Mouse (Mus musculus) frontal cortex, postnatal 36 days (tissue): Measurements from ENCODE around the gene Gipc2.
A peak's percentile ranks its signal among the peaks of the same experiment; 100 is the strongest.

Experiments used
- DNase-seq, 2 experiments: peaks; one replicate each; pipeline ENCODE4 v3.0.0; 2022; ENCODE audit warnings: low spot score in 2 of 2

Gipc2 gene

GRCm38 (mm10) chr3:152190679-152191477 lies 24.8 kb upstream of the Gipc2 start:
- DNase-seq: no peak

- no peak for DNase-seq
Observed at GRCm38 (mm10) chr3:152189306-152189705, 23.3 kb upstream of the Gipc2 start.

DNA sequence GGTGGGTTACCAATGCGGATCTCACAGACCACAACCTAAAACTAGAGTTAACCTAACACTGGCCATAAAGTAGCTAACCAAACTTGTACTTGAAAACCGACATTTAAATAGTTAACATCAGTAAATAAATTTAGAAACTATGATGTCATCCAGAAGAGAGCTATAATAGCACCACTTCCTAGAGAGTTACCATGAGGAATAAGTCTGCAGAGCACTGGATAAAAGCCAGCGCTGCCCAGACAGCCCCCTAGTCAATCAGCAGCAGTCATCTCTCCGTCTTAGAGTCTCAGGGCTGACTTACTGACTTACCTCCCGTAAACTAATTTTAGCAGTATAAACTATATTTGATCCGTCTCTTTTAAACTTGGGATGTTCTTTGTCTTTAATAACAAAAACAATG lies 20.1 kb upstream of the Gipc2 start:
- DNase-seq: no peak

DNA sequence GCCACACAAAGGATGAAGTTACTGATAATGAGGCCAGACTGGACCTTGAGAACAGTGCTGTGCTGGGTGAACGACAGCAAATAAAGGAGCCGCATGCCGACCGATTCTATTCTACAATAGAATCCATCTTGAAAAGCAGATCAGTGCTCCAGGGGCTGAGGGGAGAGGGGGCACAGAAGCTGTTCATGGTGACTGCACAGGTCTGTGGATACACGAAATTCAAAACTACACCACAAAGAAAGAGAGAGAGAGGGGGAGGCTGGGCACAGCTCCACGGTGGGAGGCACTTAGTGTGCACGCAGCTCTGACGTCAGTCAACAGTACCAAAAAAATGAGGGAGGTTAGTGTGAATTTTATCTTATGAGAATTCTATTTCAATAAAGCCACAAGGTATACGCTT lies 17.5 kb upstream of the Gipc2 start:
- DNase-seq: no peak

DNA sequence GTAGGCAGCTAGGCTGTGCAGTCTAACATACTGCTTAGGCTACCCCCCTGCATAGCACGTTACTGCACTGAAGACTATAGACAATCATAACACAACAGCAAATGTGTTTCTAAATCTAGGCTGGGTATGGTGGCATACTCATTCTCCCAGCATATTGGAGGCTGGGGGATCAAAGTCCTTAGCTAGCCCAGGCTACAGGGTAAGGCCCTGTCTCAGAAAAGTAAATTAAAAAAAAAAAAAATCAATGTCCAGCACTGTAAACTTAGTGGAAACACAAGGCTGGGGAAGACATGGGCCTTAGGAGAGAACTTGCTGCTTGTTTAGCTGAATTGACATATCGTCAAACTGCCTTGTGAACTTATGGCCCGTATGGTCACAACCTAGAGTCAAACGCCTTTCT lies 14.6 kb upstream of the Gipc2 start:
- DNase-seq: no peak

- no peak for DNase-seq
Observed at GRCm38 (mm10) chr3:152179285-152179684, 13.3 kb upstream of the Gipc2 start.

DNA sequence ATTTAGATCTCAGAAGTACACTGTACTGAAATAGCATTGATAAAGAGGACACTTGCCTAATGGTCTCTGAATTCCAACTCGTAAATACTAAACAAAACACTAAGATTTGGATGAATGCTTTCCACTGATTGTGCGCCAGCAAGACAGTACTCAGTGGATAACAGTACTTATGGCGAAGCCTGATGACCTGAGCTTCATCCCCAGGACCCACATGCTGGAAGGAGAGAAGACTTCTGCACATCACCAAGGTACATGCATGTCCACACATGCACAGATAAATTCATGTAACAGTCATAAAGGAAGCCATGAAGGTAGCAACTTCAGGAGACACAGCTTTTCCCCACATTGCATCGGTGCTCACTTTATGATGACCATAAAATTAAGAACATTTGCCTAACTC lies 12.8 kb upstream of the Gipc2 start:
- no peak for DNase-seq

DNA sequence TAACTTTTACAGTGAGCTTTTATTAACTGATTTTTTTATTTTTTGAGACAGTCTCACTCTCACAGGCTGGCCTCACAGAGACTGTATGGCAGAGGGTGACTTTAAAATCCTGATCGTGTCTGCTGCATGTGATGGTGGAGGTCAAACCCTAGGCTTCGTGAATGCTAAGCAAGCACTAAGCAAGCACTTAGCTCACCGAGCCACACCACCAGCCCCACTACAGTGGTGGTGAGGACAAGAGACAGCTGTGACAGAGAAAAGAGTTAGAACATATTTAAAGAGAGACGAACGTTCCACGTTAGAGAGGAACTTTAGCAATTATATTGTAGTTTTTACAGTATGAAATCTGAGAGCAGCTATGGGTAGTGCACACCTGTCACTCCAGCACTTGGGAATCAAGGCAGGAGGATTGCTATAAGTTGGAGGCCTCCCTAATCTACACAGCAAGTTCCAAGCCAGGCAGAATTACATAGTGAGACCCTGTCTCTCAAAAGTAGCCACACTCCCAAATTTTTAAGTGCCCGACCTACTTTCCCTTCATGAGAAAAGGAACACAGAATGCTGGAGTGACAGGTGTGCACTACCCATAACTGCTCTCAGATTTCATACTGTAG lies 6.4 kb upstream of the Gipc2 start:
- no peak for DNase-seq

- no peak for DNase-seq
Observed at GRCm38 (mm10) chr3:152171862-152172261, 5.8 kb upstream of the Gipc2 start.

DNA sequence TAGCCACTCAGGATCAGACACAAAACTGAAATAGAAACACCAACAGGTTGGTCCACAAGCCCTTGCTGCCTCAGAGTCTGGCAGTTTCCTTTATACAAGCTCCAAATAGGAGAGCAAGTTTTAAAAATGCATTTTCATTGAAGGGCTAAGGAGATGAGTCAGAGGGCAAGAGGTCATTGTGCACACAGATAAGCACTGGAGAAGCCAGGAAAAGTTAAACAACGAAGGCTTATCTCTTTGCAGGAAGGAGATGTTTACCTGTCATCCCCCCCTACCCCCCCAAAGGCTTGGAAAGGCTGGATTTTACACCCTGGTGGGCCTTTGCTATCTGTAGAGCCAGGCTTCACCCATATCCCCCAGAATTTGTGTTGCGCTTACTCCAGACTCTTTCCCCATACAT lies 5.2 kb upstream of the Gipc2 start:
- no peak for DNase-seq

- no peak for DNase-seq
Observed at GRCm38 (mm10) chr3:152170407-152170806, 4.4 kb upstream of the Gipc2 start.

DNA sequence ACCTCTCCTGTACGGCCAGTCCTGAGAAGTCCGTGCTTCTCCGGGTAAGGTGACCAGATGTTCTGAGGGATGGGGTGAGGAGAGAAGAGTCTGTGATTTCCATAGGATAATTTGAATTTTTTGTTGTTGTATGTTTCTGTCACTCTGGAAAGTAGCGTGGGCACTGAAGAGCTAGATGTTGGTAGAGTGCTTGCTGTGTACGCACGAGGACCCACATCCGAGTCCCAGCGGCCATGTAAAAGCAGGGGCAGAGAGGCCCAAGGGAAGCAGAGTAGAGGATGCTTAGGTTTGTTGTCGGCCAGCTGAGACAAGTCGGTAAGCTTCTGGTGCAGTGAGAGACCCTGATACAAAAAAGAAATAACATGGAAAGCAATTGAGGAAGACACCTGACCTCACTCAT lies 2.0 kb upstream of the Gipc2 start:
- DNase-seq: no peak

DNA sequence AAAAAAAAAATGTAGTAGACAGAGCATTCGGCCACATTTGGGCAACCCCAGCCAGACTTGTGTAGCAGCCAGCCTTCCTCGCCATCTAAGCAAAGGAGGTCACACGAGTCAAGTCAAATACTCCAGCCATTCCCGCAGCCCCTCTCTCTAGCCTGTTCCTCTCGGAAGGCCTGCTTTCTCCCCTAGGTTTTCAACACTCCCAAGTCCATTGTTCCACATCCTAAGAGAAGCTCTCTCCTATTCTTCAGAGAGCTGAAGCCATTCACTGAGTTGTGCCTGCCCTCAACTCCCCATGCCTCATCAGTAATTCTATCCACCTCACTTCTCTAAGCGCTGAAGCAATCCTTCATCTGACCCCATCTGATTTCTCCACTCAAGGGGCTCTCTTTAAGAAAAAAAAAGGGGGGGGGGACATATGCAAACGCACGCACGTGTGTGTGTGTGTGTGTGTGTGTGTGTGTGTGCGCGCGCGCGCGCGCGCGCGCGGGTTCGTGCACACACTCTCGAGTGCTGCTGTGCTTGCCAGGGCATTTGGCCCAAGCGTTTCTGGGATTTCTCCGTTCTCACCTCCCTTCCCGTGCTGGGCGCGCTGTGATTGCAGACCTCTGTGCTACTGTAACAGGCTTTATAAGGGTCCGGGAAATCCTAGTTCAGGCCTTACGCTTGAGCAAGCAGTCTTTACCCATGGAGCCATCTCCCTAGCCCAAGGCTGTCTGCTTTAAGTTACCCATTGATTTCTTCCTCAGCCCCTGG lies 845 bp upstream of the Gipc2 start:
- no peak for DNase-seq

- peak; percentile 46 to 47 for DNase-seq
Observed at GRCm38 (mm10) chr3:152165351-152166098, 505 bp downstream of the Gipc2 start.

- no peak for DNase-seq
Observed at GRCm38 (mm10) chr3:152165014-152165350, 1.0 kb downstream of the Gipc2 start.

- DNase-seq: no peak
Observed at GRCm38 (mm10) chr3:152163320-152163719, 2.7 kb downstream of the Gipc2 start.

- DNase-seq: no peak
Observed at GRCm38 (mm10) chr3:152160607-152161006, 5.4 kb downstream of the Gipc2 start.

GRCm38 (mm10) chr3:152159321-152159720 lies 6.7 kb downstream of the Gipc2 start:
- no peak for DNase-seq

- no peak for DNase-seq
Observed at GRCm38 (mm10) chr3:152158344-152159291, 7.4 kb downstream of the Gipc2 start.

DNA sequence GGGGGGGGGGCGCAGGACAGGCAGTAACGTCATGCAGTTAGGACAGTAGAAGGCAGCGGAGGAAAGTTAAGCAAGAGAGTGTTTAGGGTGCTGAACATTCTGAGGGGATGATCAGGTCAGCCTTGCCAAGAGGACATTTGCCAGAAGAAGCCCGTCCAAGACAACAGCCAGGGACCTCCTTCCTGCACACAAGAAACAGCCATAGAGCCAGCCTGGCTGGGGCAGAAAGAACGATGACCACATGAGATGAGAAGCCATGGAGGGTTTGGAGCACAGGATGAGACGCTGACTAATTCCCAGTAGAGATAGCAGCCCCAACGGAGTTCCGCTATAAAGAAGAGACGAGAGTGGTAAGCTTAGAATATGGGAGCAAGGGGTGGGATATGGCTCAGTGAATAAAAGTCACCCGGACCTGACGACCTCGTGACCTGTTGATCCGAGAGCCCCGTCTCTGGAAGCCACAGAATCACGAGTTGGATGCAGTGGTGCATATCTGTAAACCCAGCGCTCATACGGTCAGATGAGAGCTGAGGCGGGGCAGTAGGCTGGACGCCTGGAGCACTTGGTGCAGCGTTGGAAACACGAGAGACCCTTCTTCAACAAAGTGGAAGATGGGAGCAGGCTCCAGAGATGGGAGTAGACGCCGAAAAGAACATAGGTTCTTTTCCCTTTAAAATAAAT lies 9.1 kb downstream of the Gipc2 start:
- no peak for DNase-seq
